Mouse (Mus musculus) MEL (cell line): ENCODE data around the gene Klhl22.

Source experiments
- CTCF ChIP-seq, 3 experiments: IDR thresholded peaks in 2 of 3; conservative IDR thresholded peaks in 1 of 3; 2 replicates each; pipeline ENCODE4 v1.5.1; 2011 to 2012; ENCODE audit warnings: low read length in 3 of 3, low read depth in 2 of 3, mild to moderate bottlenecking in 2 of 3, improper control_type of control experiment in 1 of 3, inconsistent platforms in 1 of 3, mixed read lengths in 1 of 3, moderate library complexity in 1 of 3; ENCODE audit not compliant: control insufficient read depth in 1 of 3, insufficient read depth in 1 of 3, poor library complexity in 1 of 3, severe bottlenecking in 1 of 3
- EP300 ChIP-seq, 2 experiments: IDR thresholded peaks; 2 replicates each; pipeline ENCODE4 v1.6.1; 2011; ENCODE audit warnings: improper control_type of control experiment in 2 of 2, low read length in 2 of 2, low read depth in 1 of 2, mild to moderate bottlenecking in 1 of 2
- MXI1 ChIP-seq: IDR thresholded peaks from 2 replicates; pipeline ENCODE4 v1.6.1; 2011; ENCODE audit warnings: mild to moderate bottlenecking, low read depth, low read length, improper control_type of control experiment
- TBP ChIP-seq: IDR thresholded peaks from 2 replicates; pipeline ENCODE4 v1.8.0; 2011; ENCODE audit warnings: low read depth, low read length, improper control_type of control experiment

GRCm38 (mm10) chr16:17826500-17826899, 67.1 kb downstream of the Klhl22 start:
- no peak for TF ChIP-seq TBP
- no peak for TF ChIP-seq MXI1
- no peak for TF ChIP-seq CTCF (IDR thresholded peaks at IDR 0.05 in 2 of 3, conservative IDR thresholded peaks at IDR 0.05 in 1 of 3; ENCODE audit: control insufficient read depth in 1 of 3, insufficient read depth in 1 of 3, low read depth in 2 of 3, low read length in 3 of 3, poor library complexity in 1 of 3, severe bottlenecking in 1 of 3)
- no peak for TF ChIP-seq EP300 (IDR thresholded peaks at IDR 0.05; ENCODE audit: low read depth in 1 of 2, low read length in 2 of 2)
